Mouse (Mus musculus): ENCODE data around the gene Ran. TPM values are rescaled to one million over a fixed set of nuclear protein-coding genes. Genes with fewer than 3 reads are reported as not detected.
A peak's percentile ranks its signal among the peaks of the same experiment; 100 is the strongest.

The Ran gene
- polyA plus RNA-seq, 1 experiment from 2014 or later = 933 TPM

GRCm38 (mm10) chr5:129020300-129020668 lies 415 bp downstream of the Ran start:
- H3K36me3 ChIP-seq = peaks cover 45% of the 10 kb centered on the region
- H3K27ac ChIP-seq = peak overlapping the region; percentile 99
- H3K4me1 ChIP-seq = peaks cover 15% of the 10 kb centered on the region; the same call in 1 of the 2 replicates
- peak overlapping the region; percentile 82 for H3K4me3 ChIP-seq
- H3K27me3 ChIP-seq (ENCODE audit: low read depth, poor library complexity, severe bottlenecking) = no peaks in the 10 kb centered on the region
- H3K9me3 ChIP-seq (replicated peaks) = no peaks in the 10 kb centered on the region
- DNase-seq (ENCODE audit: low spot score) = no peak
- under 1% methylated on average over 56 of the region's 56 CpGs for WGBS

GRCm38 (mm10) chr5:129020731-129021130 lies 862 bp downstream of the Ran start:
- Histone ChIP-seq H3K36me3 (peaks cover 49% of the 10 kb centered on the region), H3K9me3 (replicated peaks) (no peaks in the 10 kb centered on the region), H3K4me3 (peak overlapping the region; percentile 82), H3K27me3 (ENCODE audit: low read depth, poor library complexity, severe bottlenecking) (no peaks in the 10 kb centered on the region), H3K27ac (peak overlapping the region; percentile 99), H3K4me1 (peaks cover 15% of the 10 kb centered on the region; the same call in 1 of the 2 replicates)
- under 1% methylated on average over 28 of the region's 28 CpGs for WGBS
- DNase-seq (ENCODE audit: low spot score) = peak; percentile 67

- Histone ChIP-seq H3K27me3 (ENCODE audit: low read depth, poor library complexity, severe bottlenecking) (no peaks in the 10 kb centered on the region), H3K27ac (no peak overlapping the region), H3K9me3 (replicated peaks) (no peaks in the 10 kb centered on the region), H3K4me3 (no peak overlapping the region), H3K4me1 (0 out of 2 replicates have a peak, but pooled peaks cover 4% of the 10 kb centered on the region), H3K36me3 (peaks cover 62% of the 10 kb centered on the region)
- no peak for DNase-seq (ENCODE audit: low spot score)
- WGBS = 43% methylated on average over 2 of the region's 2 CpGs
Measured at GRCm38 (mm10) chr5:129025048-129025447, 5.2 kb downstream of the Ran start.

GRCm38 (mm10) chr5:129025725-129026124 lies 5.9 kb downstream of the Ran start:
- peaks cover 59% of the 10 kb centered on the region for H3K36me3 ChIP-seq
- no peak overlapping the region for H3K27ac ChIP-seq
- H3K4me1 ChIP-seq = 0 out of 2 replicates have a peak, but pooled peaks cover 4% of the 10 kb centered on the region
- H3K9me3 ChIP-seq (replicated peaks) = no peaks in the 10 kb centered on the region
- H3K4me3 ChIP-seq = no peak overlapping the region
- DNase-seq (ENCODE audit: low spot score) = no peak
- H3K27me3 ChIP-seq (ENCODE audit: low read depth, poor library complexity, severe bottlenecking) = no peaks in the 10 kb centered on the region
- 73% methylated on average over 2 of the region's 2 CpGs for WGBS

GRCm38 (mm10) chr5:129026171-129026570 lies 6.3 kb downstream of the Ran start:
- peaks cover 54% of the 10 kb centered on the region for H3K36me3 ChIP-seq
- no peak for DNase-seq (ENCODE audit: low spot score)
- 96% methylated on average over 3 of the region's 3 CpGs for WGBS

GRCm38 (mm10) chr5:129026637-129027036 lies 6.8 kb downstream of the Ran start:
- Histone ChIP-seq H3K4me3 (no peak overlapping the region), H3K36me3 (peaks cover 50% of the 10 kb centered on the region), H3K27ac (no peak overlapping the region), H3K9me3 (replicated peaks) (no peaks in the 10 kb centered on the region), H3K4me1 (0 out of 2 replicates have a peak, but pooled peaks cover 3% of the 10 kb centered on the region), H3K27me3 (ENCODE audit: low read depth, poor library complexity, severe bottlenecking) (no peaks in the 10 kb centered on the region)
- WGBS = 68% methylated on average over 1 of the region's 1 CpGs
- DNase-seq (ENCODE audit: low spot score) = no peak

More at GRCm38 (mm10) chr5:129026171-129026570, 6.3 kb downstream of the Ran start:
- no peak overlapping the region for H3K27ac ChIP-seq
- no peaks in the 10 kb centered on the region for H3K9me3 ChIP-seq (replicated peaks)
- H3K4me1 ChIP-seq = 0 out of 2 replicates have a peak, but pooled peaks cover 4% of the 10 kb centered on the region
- H3K4me3 ChIP-seq = no peak overlapping the region
- H3K27me3 ChIP-seq (ENCODE audit: low read depth, poor library complexity, severe bottlenecking) = no peaks in the 10 kb centered on the region

- Histone ChIP-seq H3K27ac (no peak overlapping the region), H3K4me1 (no peaks in the 10 kb centered on the region), H3K36me3 (peaks cover 28% of the 10 kb centered on the region), H3K27me3 (ENCODE audit: low read depth, poor library complexity, severe bottlenecking) (no peaks in the 10 kb centered on the region), H3K4me3 (no peak overlapping the region), H3K9me3 (replicated peaks) (no peaks in the 10 kb centered on the region)
- 82% methylated on average over 5 of the region's 5 CpGs for WGBS
- DNase-seq (ENCODE audit: low spot score) = no peak
Measured at GRCm38 (mm10) chr5:129029131-129029723, 9.4 kb downstream of the Ran start.

GRCm38 (mm10) chr5:129036678-129037077 lies 16.8 kb downstream of the Ran start:
- no peaks in the 10 kb centered on the region for H3K4me1 ChIP-seq
- DNase-seq (ENCODE audit: low spot score) = no peak
- 91% methylated on average over 5 of the region's 5 CpGs for WGBS
- H3K27me3 ChIP-seq (ENCODE audit: low read depth, poor library complexity, severe bottlenecking) = no peaks in the 10 kb centered on the region
- H3K4me3 ChIP-seq = no peak overlapping the region
- no peaks in the 10 kb centered on the region for H3K36me3 ChIP-seq
- H3K27ac ChIP-seq = no peak overlapping the region
- H3K9me3 ChIP-seq (replicated peaks) = no peaks in the 10 kb centered on the region

- 82% methylated on average over 7 of the region's 7 CpGs for WGBS
- no peaks in the 10 kb centered on the region for H3K27me3 ChIP-seq (ENCODE audit: low read depth, poor library complexity, severe bottlenecking)
- H3K36me3 ChIP-seq = no peaks in the 10 kb centered on the region
- no peak for DNase-seq (ENCODE audit: low spot score)
- H3K9me3 ChIP-seq (replicated peaks) = no peaks in the 10 kb centered on the region
- no peaks in the 10 kb centered on the region for H3K4me1 ChIP-seq
- H3K4me3 ChIP-seq = no peak overlapping the region
- H3K27ac ChIP-seq = no peak overlapping the region
Measured at GRCm38 (mm10) chr5:129037739-129038138, 17.9 kb downstream of the Ran start.

GRCm38 (mm10) chr5:129045641-129046580 lies 26.0 kb downstream of the Ran start:
- no peak for DNase-seq (ENCODE audit: low spot score)
- H3K27me3 ChIP-seq (ENCODE audit: low read depth, poor library complexity, severe bottlenecking) = no peaks in the 10 kb centered on the region
- no peak overlapping the region for H3K4me3 ChIP-seq
- H3K36me3 ChIP-seq = no peaks in the 10 kb centered on the region
- no peaks in the 10 kb centered on the region for H3K9me3 ChIP-seq (replicated peaks)
- WGBS = 80% methylated on average over 26 of the region's 26 CpGs
- no peak overlapping the region for H3K27ac ChIP-seq
- H3K4me1 ChIP-seq = peaks cover 3% of the 10 kb centered on the region; the same call in 1 of the 2 replicates

- peaks cover 7% of the 10 kb centered on the region; the same call in 1 of the 2 replicates for H3K4me1 ChIP-seq
- H3K27ac ChIP-seq = no peak overlapping the region
- no peaks in the 10 kb centered on the region for H3K9me3 ChIP-seq (replicated peaks)
- no peaks in the 10 kb centered on the region for H3K36me3 ChIP-seq
- no peak overlapping the region for H3K4me3 ChIP-seq
- 86% methylated on average over 9 of the region's 9 CpGs for WGBS
- H3K27me3 ChIP-seq (ENCODE audit: low read depth, poor library complexity, severe bottlenecking) = 0 out of 2 replicates have a peak, but pooled peaks cover 3% of the 10 kb centered on the region
- DNase-seq (ENCODE audit: low spot score) = peak; percentile 47
Measured at GRCm38 (mm10) chr5:129049372-129049771, 29.5 kb downstream of the Ran start.

- WGBS = 85% methylated on average over 3 of the region's 3 CpGs
- DNase-seq (ENCODE audit: low spot score) = no peak
- 0 out of 2 replicates have a peak, but pooled peaks cover 5% of the 10 kb centered on the region for H3K27me3 ChIP-seq (ENCODE audit: low read depth, poor library complexity, severe bottlenecking)
- no peak overlapping the region for H3K27ac ChIP-seq
- peaks cover 7% of the 10 kb centered on the region; the same call in 1 of the 2 replicates for H3K4me1 ChIP-seq
- H3K4me3 ChIP-seq = no peak overlapping the region
- H3K36me3 ChIP-seq = no peaks in the 10 kb centered on the region
- H3K9me3 ChIP-seq (replicated peaks) = no peaks in the 10 kb centered on the region
Measured at GRCm38 (mm10) chr5:129051910-129052309, 32.0 kb downstream of the Ran start.

Data from limb, embryonic 10.5 days (tissue).